Mouse (Mus musculus): Measurements from ENCODE around the gene Phkg1. TPM values are rescaled to one million over a fixed set of nuclear protein-coding genes. Genes with fewer than 3 reads are reported as not detected.
"Not testable (repeated sequence)": the region's sequence is repeated elsewhere in the genome, so short reads cannot be mapped to it uniquely, and the experiment has no call there.

Gene Phkg1
- total RNA-seq, 2 experiments from 2014 or later, result 12.6 to 15.9 TPM

DNA sequence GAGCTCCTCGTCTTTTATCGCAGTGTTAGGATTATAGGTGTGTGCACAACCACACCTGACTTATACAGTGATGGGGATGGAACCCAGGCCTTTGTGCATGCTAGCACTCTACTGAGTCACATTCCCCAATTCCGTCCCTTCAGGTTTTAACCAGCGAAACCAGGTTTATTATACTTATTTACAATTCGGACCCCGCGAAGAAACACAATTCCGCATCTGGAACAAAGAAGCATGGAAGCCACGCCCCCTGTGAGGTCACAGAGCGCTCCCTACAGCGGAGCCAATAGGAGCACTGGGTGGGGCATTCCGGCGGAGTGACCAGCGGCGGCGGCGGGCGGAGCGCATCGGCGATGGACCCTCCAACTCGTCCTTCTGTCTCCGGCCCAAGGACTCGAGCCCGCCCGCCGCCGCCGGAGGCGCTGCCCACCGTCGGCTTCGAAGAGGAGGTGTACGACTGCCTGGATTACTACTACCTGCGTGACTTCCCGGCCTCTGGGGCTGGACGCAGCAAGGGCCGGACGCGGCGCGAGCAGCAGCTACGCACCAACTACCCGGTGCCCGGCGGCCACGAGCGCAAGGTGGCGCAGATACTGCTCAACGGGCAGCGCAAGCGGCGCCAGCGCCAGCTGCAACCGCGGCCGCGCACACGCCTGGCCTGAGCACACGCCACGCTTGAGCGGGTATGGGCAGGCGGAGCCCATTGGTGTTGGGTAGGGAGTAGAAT lies 10.1 kb upstream of the Phkg1 start, which contains the start of gene Nupr1l:
Gene Nupr1l, plus strand, starts transcription at position 299 of the 724 bp plus-strand sequence.
- DNase-seq (ENCODE audit: low spot score in 2 of 2), result peak; percentile 83 to 90

DNA sequence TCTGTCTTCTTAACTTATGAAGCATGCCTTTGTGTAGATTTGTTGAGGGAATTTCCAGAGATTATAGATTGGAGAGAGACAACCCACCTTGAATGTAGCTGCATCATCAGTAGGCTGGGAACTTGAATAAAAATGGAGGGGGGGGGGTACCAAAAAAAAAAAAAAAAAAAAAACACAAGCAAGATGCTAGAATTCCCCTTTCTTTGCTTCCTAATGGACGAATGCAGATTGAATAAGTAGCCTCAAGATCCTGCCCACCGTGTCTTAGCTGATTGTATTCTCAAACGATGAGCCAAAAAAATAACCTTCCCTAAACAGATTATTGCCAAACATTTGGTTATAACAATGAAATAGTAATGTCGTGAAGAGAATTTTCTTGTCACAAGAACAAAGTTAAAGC lies 9.4 kb upstream of the Phkg1 start:
- no peak for DNase-seq (ENCODE audit: low spot score in 2 of 2)

DNA sequence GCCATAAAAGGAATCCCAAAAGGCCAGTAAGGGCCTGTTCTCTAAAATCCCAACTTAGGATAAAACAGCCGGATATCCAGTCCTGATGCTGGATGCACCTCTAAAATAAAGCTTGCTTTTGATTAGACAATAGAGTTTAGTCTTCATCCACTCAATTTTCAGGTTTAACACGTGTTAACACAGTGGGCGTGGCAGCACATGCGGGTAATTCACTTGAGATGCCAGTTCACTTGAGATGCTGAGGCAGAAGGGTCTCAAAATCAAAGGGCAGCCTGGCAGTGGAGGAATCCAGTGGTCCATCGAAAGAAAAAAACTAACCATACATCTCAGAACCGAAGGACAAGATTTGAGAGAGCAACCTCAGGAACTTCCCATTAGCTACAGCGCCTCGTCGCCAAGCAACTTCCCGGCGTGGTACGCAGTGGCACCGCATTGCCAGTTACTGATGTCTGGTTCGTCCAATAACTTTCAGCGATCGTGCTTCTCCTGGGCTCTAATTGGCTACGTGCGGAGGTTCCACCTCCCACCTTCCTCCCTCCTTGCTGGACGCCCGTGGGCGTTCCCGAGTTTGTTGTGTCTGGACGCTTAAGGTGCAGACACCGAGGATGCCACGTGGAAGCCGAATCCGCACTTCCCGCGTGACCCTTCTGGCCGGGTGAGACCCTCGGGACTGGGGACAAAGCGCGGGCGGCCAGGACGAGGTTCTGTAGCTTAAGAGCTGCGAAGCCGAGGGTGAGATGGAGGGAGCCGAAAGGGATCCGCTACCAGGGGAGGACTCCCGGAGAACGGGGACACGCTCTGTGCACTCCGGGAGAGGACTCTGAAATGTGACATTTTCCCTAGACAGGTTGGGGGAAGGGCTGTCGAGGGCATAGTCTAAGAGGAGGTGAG lies 2.9 kb downstream of the Phkg1 start, which contains the start of gene Zbed5:
Gene Zbed5, plus strand, starts transcription at position 526 of the 891 bp plus-strand sequence.
- DNase-seq (ENCODE audit: low spot score in 2 of 2), result peak; percentile 86 to 87

DNA sequence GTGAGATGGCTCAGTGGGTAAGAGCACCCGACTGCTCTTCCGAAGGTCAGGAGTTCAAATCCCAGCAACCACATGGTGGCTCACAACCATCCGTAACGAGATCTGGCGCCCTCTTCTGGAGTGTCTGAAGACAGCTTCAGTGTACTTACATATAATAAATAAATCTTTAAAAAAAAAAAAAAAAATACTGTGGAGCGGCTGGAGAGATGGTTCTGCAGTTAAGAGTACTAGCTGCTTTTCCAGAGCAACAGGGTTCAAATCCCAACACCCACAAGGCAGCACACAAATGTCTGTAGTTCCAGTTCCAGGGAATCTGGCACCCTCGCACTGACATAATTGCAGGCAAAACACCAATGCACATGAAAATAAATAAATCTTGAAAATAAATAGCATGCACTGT lies 8.0 kb downstream of the Phkg1 start:
- not testable (repeated sequence) for DNase-seq (ENCODE audit: low spot score in 2 of 2)

DNA sequence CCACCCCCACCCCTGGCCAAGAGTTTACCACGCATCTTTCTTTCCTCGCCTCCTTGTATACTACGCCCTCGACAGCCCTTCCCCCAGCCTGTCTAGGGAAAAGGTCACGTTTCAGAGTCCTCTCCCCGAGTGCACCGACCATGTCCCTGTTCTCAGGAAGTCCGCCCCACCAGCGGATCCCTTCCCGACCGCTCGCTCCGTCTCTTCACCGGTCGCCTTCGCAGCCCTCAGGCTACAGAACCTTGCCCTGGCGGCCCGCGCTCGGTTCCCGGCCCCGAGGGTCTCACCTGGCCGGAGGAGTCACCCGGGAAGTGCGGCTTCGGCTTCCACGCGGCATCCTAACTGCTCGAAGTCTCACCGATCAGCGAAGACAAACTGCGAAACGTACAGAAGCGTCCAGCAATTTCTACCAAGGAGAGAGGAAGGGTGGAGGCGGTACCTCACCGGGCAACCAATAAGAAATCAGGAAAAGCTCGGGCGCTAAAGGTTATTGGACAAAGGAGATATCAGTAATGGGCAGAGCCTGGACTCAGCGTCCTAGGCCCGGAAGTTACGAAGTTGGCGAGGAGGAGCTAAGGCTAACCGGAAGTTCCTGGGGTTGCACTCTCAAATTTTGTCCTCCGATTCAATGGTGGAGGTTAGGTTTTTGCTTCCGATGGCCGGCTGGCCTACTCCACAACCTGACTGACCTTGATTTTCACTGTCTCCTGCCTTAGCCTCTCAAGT lies 11.3 kb downstream of the Phkg1 start, which contains the start of gene Chchd2:
Gene Chchd2, minus strand, starts transcription at position 560 of the 726 bp plus-strand sequence.
- peak; percentile 92 to 93 for DNase-seq (ENCODE audit: low spot score in 2 of 2)

DNA sequence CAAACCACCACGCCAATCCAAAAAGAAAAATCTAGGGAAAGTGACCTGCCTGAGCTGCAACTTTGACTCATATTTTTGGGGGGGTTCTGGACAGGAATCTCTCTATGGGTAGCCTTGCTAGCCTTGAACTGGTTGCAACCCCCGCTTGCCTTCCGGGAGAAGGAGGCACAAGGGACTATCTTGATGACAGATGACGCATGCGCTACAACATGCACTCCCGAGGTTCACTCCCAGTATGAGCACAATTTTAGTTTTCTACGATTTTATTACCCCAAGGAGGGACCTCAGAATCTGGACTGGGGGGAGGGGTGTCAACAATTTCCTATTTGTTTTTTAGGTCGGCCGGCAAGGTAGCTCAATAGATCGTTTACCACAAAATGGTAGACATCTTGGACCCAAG lies 12.1 kb downstream of the Phkg1 start:
- no peak for DNase-seq (ENCODE audit: low spot score in 2 of 2)

DNA sequence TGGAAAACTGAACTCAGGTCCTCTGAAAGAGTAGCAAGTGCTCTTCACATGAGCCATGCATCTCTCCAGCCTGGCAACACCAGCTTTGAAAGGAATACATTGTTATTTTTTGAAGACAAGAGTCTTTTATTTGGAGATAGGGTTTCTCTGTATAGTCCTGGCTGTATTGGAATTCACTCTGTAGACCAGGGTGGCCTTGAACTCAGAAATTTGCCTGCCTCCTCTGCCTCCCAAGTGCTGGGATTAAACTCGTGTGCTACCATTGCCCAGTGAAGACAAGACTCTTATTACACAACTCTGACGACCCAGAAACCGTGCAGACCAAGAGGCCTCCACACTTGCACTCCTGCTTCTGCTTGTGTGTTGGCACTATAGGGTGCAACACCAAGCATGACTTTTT lies 18.5 kb downstream of the Phkg1 start:
- no peak for DNase-seq (ENCODE audit: low spot score in 2 of 2)

DNA sequence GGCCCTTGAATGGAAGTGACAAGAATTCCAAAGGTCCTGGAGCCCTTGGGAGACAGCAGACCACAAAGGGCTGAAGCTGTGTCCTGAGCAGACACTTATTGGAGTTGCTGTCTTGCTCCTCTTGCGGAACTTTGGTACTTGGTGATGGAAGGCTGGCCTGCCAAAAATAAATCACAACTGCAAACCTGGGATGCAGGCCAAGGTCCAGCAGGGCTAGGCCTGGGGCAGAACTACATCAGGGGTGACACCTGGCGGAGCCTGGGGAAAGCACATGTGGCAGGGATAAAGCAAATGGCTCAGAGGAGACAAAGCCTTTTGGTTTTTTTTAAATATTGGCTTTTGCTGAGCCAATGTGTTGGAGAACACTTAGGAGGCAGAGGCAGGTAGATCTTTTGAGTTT lies 19.4 kb downstream of the Phkg1 start:
- DNase-seq (ENCODE audit: low spot score in 2 of 2), result peak; percentile 58 to 77

DNA sequence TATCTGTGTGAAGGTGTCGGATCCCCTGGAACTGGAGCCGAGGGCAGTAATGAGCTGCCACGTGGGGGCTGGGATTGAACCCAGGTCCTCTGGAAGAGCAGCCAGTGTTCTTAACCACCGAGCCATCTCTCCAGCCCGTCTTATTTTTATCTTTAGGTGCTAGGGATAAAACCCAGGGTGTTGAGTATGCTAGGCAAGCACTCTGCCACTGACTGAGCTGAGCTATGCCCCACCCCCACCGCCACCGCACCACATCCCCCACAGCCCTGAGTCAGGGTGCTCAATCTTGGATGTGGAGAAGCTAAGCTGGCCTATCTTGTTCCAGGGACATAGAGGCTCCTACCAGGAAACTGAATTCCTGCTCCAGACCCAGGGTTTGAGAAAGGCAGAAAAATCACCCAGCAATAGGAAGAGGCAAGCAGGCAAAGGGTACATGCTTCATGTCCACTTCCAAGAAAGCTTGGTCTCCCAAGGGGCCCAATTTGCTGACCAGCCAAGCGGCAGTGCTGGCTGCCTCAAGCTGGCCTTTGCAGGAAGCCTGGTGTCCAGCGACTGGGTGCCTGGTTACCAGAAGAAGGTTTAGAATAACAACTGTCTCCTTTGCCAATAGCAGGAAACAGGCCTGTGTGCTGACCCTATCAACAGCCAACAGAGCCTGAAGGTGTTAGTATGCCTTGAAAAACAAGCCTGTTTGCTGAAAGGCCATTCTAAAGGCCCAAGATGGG lies 20.5 kb downstream of the Phkg1 start:
- DNase-seq (ENCODE audit: low spot score in 2 of 2), result peak; percentile 30 to 44

DNA sequence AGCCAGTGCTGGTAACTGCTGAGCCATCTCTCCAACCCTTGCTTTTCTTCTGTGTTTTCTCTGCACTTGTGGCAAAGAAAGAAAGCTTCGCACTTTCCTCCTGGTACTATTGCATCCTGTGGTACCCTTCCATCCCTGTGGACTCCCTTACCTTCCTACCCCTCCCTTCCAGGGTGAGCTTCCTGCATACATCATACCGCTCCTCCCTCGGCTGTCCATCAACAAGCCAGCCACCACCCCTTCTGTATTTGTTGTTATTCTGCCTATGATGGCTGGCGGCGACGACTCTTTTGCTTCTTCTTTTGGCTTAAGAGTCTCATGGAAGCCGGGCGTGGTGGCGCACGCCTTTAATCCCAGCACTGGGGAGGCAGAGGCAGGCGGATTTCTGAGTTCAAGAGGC lies 23.3 kb downstream of the Phkg1 start:
- DNase-seq (ENCODE audit: low spot score in 2 of 2), result no peak

DNA sequence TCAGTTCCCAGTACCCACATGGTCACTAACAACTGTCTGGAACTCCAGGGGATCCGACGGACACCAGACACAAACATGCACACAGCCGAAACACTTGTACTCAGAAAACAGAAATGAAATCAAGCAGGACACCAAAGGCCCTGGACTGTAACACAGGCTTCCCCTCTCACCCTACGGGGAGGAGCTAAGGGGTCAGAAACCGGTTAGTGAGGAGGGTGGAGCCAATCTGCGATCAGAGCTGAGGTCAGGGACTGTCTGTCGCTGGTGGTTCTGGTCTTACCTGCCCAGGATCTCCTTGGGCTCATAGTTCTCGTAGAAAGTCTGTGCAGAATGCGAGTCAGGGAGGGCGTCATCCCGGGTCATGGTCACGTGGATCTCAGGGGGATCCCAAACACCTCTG lies 24.4 kb downstream of the Phkg1 start:
- no peak for DNase-seq (ENCODE audit: low spot score in 2 of 2)

DNA sequence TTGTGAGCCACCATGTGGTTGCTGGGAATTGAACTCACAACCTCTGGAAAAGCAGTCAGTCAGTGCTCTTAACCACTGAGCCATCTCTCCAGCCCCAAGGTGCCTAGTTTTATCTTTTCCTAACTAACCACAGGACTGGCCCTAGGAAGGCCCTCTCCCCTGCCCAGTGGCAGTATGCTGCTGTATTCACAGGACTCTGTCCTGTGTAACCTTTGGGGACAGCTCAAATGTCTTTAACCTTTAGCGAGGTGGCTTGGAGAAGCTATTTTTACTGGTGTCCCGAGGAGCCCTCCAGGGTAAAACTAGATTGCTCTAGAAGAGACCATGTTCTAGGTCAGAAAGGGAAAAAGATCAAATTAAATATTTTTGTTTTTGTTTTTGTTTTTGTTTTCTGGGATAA lies 27.1 kb downstream of the Phkg1 start:
- DNase-seq (ENCODE audit: low spot score in 2 of 2), result no peak

DNA sequence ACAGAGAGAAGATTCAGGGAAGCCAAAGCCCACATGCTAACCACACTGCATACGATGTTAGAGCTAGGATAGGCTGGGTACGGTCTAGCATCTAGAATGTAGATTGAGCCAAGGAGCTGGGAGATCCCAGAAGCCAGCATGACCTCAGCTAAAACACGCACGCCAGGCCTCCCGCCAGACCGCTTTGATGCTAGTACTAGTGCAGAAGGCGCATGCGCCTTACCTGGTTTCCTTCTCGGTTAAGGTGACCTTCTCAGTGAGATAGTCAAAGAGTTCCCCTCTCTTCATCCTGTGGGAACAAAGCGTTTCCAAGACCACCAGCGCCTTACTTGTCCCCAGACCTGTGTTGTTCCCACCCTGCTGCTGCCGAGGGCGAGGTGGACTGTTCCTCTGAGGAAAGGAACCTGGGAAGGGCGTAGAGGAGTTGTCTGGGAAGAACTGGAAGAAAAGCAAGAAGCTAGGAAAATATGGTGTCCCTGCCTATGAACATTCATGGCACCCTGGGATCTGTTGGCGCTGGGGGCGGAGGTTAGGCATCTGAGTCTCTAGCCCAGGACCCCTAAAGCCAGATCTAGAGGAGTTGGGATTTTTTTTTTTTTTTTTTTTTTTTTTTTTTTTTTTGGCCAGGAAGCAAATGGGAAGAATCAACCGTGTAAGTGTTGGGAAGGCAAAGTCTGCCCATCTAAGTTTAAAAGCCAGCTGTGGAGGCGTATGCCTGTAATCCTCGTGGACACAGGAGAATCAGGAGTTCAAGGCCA lies 28.9 kb downstream of the Phkg1 start:
- DNase-seq (ENCODE audit: low spot score in 2 of 2), result no peak

DNA sequence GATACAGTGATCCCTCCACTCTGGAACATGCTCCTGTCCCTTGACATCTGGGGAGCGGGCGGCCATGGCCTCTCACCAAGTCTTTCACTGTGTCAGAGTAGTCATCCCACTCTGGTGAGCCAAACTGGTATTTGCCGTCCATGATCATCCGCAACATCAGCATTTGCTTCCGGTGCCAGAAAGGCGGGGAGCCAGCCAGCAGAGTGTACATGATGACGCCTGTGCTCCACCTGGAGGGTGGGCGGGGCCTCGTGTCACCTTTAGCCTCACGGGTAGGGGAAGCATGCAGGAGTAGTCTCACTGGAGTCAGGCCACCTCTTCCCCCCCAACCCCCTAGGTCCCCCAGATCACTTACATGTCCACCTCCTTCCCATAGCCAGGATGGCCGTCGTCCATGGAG lies 32.5 kb downstream of the Phkg1 start:
- DNase-seq (ENCODE audit: low spot score in 2 of 2), result no peak

DNA sequence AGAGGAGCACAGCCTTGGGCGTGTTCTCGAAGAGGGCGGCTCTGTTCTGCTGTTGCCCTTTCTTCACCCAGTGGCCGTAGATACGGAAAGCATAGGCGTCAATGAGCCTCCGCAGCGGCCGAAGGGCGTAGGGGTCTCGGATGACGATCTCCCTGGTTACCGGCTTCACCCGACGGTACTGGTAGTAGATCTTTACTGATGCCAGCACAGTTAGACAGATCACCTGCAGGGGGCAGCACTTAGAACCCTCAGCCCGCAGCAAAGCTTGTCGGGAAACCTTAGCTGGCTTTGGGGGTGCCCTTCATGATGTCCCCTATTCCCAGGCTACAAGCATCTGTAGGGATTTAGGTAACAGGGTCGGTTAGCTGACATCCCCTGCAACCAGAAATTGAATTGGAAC lies 33.9 kb downstream of the Phkg1 start:
- DNase-seq (ENCODE audit: low spot score in 2 of 2), result peak; percentile 73 to 75

DNA sequence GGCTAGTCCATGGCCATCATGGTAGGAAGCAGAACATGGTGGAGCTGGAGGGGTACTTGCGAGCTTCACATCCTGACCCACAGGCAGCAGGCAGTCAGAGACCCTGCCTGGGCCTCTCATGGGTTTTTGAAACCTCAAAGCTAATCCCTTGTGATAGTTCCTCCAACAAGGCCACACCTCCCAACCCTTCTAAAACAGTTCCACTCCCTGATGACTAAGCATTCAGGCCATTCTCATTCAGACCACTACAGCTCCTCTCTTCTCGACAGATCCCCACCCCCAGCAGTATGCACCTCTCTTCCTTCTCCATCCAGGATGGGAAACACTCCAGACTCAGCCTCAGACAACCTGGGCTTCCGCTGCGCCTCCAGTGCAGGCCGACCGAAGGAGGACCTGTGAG lies 36.0 kb downstream of the Phkg1 start:
- DNase-seq (ENCODE audit: low spot score in 2 of 2), result no peak

DNA sequence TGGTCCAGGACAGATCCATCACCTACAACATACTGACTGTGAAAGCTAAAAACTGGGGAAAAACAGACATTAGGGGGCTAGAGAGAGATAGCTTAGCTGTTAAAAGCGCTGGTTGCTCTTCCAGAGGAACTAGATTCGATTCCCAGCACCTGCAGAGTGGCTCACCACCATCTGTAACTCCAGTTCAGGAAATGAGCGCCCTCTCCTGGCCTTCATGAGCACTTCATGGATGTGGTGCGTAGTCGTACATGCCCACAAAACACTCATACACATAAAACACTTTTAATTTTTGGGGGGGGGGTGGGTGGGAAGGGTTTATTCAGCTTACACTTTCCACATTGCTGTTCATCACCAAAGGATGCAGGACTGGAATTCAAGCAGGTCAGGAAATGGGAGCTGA lies 41.9 kb downstream of the Phkg1 start:
- DNase-seq (ENCODE audit: low spot score in 2 of 2), result no peak

DNA sequence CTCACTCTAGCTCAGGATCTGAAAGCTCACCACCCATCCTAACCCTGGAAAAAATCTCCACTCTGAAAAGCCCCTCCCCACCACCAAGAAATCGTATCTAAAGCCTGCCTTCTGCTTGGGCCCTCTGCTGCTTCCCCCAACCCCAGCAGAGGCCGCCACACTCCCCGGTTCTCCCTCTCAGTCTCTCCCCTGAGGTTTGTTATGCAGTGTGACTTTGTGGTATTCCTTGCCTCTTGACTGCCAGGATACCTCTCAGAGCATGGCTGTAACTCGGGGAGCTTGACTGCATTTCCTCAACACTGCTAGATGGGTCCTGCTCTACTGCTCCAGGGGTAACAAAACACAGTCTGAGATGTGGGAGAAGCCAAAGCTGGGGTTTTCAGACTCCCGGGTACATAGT lies 43.2 kb downstream of the Phkg1 start:
- no peak for DNase-seq (ENCODE audit: low spot score in 2 of 2)

DNA sequence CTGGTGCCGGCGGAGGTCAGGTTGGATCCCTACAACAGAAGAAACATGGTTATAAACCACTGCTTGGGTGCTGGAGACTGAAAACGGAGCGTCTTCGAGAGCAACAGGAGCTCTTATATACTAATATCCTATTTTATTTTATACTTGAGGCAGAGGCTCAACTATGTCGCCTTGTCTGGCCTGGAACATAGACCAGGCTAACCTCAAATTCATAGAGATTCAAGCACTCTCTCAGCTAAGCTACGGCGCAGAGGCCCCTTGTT lies 50.9 kb downstream of the Phkg1 start:
- no peak for DNase-seq (ENCODE audit: low spot score in 2 of 2)

DNA sequence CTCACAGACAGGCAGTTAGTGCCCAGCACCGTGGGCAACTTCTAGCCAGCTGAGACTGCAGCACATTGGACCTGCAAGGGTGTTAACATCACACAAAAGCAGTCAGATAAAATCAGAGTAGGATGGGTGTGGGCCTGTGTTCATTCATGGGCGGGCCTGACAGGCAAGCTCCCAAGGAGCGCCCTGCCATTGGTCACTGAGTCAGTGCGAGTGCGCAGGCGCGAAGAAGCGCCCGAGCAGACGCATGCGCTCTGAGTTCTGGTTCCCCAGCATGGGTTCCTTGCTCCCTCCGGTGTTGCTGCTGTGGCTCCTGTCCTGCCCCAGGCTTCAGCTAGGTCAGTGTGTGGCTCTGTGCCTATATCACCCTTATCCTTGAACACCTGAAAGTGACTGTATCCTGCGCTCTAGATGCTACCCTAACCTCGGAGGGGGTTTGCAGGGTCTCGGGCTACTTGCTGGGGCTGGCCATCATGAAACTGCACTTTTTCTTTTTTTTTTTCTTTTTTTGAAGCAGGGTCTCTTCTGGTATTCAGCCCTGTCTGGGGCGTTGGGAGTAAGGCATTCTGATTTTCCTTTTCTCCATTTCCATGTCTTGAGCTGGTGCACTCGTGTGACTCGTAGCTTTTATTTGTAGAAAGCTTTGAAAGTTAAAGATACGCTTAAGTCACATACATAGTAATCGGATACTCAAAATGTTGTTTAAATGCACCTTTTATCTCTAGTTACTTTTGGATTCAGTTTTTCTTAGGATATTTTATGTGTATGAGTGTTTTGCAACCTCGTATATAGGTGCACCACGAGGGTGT lies 51.4 kb downstream of the Phkg1 start, which contains the start of gene Sumf2:
Gene Sumf2, plus strand, starts transcription at position 235 of the 806 bp plus-strand sequence.
- peak; percentile 96 to 97 for DNase-seq (ENCODE audit: low spot score in 2 of 2)

Measured in layer of hippocampus, postnatal 10 days (tissue).